Mouse (Mus musculus) forebrain, embryonic 15.5 days (tissue): ENCODE results near the gene Entpd7. TPM values are rescaled to one million over a fixed set of nuclear protein-coding genes. Genes with fewer than 3 reads are reported as not detected.

Experiments used
- ATAC-seq: fragments of 200-750 bp; cut with Nextera tagmentation; replicated peaks from 2 replicates; pipeline ENCODE4 v1.8.0; 2017; ENCODE audit warnings: mild to moderate bottlenecking, moderate TSS enrichment, moderate library complexity
- H3K27ac ChIP-seq: fragments of 300-500 bp; sonication (generic); replicated peaks from 2 replicates; pipeline ENCODE4 v1.5.1; 2015; ENCODE audit warnings: mild to moderate bottlenecking, inconsistent platforms
- H3K27me3 ChIP-seq: fragments of 300-500 bp; sonication (generic); 2 replicates; pipeline ENCODE4 v1.6.1; 2015; ENCODE audit warnings: inconsistent platforms
- H3K36me3 ChIP-seq: fragments of 300-500 bp; sonication (generic); 2 replicates; pipeline ENCODE4 v1.6.1; 2015; ENCODE audit warnings: mild to moderate bottlenecking, inconsistent platforms
- H3K4me1 ChIP-seq: fragments of 300-500 bp; sonication (generic); 2 replicates; pipeline ENCODE4 v1.6.1; 2015; ENCODE audit warnings: inconsistent platforms
- H3K4me2 ChIP-seq: fragments of 300-500 bp; sonication (generic); replicated peaks from 2 replicates; pipeline ENCODE4 v1.6.1; 2015; ENCODE audit warnings: mild to moderate bottlenecking, inconsistent platforms
- H3K4me3 ChIP-seq: fragments of 300-500 bp; sonication (generic); 2 replicates; pipeline ENCODE4 v1.5.1; 2015; ENCODE audit warnings: mild to moderate bottlenecking, inconsistent platforms
- H3K9ac ChIP-seq: fragments of 300-500 bp; sonication (generic); replicated peaks from 2 replicates; pipeline ENCODE4 v1.6.1; 2015; ENCODE audit warnings: mild to moderate bottlenecking, inconsistent platforms
- H3K9me3 ChIP-seq: fragments of 300-500 bp; sonication (generic); 2 replicates; pipeline ENCODE4 v1.6.1; 2016; ENCODE audit warnings: inconsistent platforms
- WGBS: fragments of 180-500 bp; shearing (Covaris S2); methylation state at CpG from one replicate; pipeline ENCODE4 v1.1.7; 2015; ENCODE audit warnings: mixed read lengths; 5-methylcytosine and 5-hydroxymethylcytosine counted together
- polyA plus RNA-seq: library from polyadenylated mRNA; unstranded; fragments of >200 nt; fragmentation: Nextera tagmentation; extraction: Ambion mirVana; gene quantifications from 2 replicates; pipeline ENCODE4 v1.2.1, GENCODE M21; 2015

Entpd7 gene
- polyA plus RNA-seq, 1 experiment from 2014 or later, result 8.2 TPM

DNA sequence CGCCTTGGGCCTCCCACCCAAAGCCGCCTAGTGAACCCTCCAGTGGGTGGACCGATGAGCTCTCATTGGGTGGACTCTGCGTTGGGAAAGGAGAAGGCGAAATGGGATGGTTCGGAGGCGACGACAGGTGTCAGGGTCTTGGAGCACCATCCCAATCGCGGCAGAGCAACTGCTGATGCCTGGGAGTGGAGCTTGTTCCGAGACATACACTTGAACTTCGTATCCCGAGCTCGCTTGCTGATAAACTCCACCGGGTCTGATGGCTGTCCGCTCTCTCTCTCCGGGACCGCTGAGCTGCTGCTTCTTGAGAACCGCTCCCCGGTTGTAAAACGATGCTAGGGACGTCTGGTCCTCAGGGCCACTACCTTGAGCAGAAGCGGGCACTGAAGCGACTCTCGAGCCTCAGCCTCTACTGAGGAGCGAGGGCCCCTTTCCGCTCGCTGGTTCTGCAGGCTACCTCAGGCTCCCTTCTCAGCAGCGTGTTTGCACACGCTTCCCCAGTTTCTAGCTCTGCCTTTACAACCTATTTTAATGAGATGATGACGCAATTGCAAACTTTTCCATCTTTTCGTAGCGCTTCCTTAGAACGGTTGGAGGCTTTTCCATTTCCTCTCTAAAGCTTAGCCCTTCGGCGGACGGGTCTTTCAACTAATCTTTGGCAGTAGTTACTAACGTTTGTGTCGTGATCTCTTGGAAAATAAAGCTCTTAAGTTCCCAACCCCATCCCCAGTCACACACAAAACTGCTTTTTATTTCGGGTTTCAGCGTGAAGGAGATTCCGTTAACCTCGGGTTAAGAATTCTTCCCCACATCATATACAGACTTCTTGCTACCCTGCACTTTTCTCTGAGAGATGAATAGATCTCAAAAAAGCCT, 13.7 kb upstream of the Entpd7 start:
- H3K36me3 ChIP-seq, result no peaks in the 10 kb centered on the region
- no peaks in the 10 kb centered on the region for H3K9me3 ChIP-seq
- no peaks in the 10 kb centered on the region for H3K27me3 ChIP-seq
- peaks cover 28% of the 10 kb centered on the region for H3K4me1 ChIP-seq
- peak overlapping the region; percentile 91 for H3K4me2 ChIP-seq
- H3K9ac ChIP-seq, result peak overlapping the region; percentile 73
- peak overlapping the region; percentile 94 for H3K4me3 ChIP-seq
- WGBS, result 1% methylated on average over 43 of the region's 43 CpGs
- peak overlapping the region; percentile 99 for H3K27ac ChIP-seq
- peak; percentile 9 for ATAC-seq

DNA sequence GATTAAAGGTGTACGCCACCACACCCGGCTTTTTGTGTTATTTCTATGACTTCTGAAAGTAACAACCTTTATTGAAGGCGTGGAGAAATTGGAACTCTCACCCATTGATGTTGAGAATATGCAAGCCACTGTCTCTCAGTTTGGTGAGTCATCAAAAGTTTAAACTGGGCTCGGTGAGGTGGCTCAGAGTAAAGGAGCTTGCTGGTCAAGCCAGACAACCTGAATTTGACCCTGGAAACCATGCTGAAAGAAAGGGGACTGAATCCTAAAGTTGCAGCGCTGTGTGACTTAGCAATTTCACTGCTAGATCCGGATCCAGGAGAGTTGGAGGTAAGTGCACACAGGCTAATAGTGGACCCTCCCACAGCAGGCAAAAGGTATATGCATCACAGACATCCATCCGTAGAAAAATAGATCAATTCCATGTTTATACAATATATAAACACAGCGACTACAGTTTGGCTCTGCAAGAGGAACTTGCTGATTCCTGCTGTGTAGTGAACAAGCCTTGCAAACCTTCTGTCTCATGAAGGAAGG, 10.9 kb upstream of the Entpd7 start:
- no peak overlapping the region for H3K27ac ChIP-seq
- no peak for ATAC-seq
- H3K4me3 ChIP-seq, result no peak overlapping the region
- 86% methylated on average over 8 of the region's 8 CpGs for WGBS
- no peak overlapping the region for H3K4me2 ChIP-seq
- H3K36me3 ChIP-seq, result no peaks in the 10 kb centered on the region
- H3K9ac ChIP-seq, result no peak overlapping the region
- no peaks in the 10 kb centered on the region for H3K9me3 ChIP-seq
- H3K4me1 ChIP-seq, result peaks cover 15% of the 10 kb centered on the region
- no peaks in the 10 kb centered on the region for H3K27me3 ChIP-seq

DNA sequence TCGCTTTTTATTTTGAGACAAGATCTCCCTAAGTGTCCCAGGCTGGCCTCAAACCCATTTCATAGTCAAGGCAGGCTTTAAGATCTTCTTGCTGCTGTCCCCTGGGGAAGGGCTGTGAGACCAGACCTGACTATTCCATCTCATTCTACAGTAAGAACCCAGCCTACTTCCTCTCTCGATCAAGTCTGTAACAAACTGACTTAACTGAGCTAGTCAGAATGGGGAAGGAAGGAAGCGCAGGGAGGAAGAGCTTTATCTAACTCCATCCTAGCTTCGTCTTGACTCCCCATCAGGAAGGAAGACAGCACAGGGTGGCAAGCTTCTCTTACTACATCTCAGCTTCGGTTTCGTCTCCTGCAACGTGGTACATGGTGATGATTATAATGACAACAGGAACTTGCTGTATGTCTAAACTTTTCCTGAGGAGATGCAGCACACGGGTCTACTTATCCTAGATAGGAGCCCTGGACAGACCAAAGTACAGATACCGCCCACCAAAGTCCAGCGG, 9.9 kb upstream of the Entpd7 start:
- peaks cover 10% of the 10 kb centered on the region for H3K4me1 ChIP-seq
- H3K9me3 ChIP-seq, result no peaks in the 10 kb centered on the region
- no peak overlapping the region for H3K4me3 ChIP-seq
- no peak for ATAC-seq
- no peak overlapping the region for H3K27ac ChIP-seq
- H3K27me3 ChIP-seq, result no peaks in the 10 kb centered on the region
- H3K9ac ChIP-seq, result no peak overlapping the region
- 85% methylated on average over 10 of the region's 10 CpGs for WGBS
- H3K36me3 ChIP-seq, result no peaks in the 10 kb centered on the region
- no peak overlapping the region for H3K4me2 ChIP-seq

DNA sequence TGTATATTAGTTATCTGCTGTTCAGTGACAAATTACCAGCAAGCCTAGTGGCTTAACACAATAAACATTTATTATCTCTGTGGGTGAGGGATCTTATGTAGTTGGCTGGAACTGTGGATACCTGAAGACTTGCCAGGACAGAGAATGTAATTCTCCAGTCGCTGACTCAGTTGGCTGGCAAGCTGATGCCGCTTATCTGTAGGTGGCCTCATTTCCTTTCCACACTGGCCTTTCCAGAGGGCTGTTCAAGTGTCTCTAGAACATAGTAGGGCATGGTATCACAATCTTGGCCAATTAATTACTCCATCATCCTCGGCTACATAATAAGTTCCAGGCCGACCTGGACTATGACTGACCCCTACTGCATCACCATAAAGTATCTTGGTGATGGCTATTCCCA, 7.9 kb upstream of the Entpd7 start:
- no peak for ATAC-seq
- H3K36me3 ChIP-seq, result no peaks in the 10 kb centered on the region
- no peaks in the 10 kb centered on the region for H3K9me3 ChIP-seq
- H3K4me1 ChIP-seq, result peaks cover 2% of the 10 kb centered on the region
- H3K27me3 ChIP-seq, result no peaks in the 10 kb centered on the region
- H3K4me2 ChIP-seq, result no peak overlapping the region
- WGBS, result 87% methylated on average over 4 of the region's 4 CpGs
- no peak overlapping the region for H3K9ac ChIP-seq
- H3K4me3 ChIP-seq, result no peak overlapping the region
- no peak overlapping the region for H3K27ac ChIP-seq

DNA sequence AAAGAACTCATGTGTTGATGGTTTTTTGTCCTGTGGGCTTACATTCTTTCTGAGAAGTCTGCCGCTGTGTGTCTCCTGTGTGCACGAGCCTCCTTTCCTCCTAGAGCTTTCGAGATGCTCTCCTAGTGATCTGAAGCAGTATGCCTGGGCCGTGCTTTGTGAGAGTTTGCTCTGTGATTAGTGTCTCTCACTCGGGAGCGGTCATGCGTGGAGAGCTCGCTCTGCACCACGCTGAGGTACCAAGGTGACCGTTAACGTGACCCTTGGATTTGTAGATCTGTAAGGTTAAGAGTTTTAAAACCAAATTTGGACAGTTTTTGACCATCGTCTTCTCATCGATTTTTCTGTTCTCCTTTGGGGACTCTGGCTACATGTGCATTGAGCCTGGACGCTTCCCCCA, 3.3 kb downstream of the Entpd7 start:
- no peak for ATAC-seq
- Histone ChIP-seq H3K27me3 (no peaks in the 10 kb centered on the region), H3K4me2 (no peak overlapping the region), H3K36me3 (0 out of 2 replicates have a peak, but pooled peaks cover 2% of the 10 kb centered on the region), H3K9ac (no peak overlapping the region), H3K9me3 (no peaks in the 10 kb centered on the region), H3K27ac (no peak overlapping the region), H3K4me3 (no peak overlapping the region), H3K4me1 (peaks cover 28% of the 10 kb centered on the region)
- 56% methylated on average over 14 of the region's 14 CpGs for WGBS

DNA sequence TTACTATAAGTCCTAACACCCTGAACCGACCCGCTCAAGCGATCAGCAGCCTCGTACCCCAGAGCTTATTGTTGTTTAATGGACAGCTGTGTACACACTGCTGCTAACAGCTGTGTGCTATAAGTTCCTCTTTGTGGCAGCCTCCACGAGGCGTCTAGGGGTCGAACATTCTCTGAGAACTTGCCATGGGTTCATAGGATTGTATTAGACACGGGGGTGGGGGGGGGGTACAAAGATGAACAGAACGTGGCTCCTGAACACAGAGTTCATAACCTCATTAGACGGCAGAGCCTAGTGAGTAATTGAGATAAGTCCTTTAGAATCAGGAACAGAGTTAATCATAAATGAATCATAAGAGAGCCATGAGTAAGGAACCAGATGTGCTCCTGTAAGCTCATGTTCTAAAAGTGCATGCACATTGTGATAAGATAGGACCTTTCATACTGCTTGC, 6.1 kb downstream of the Entpd7 start:
- Histone ChIP-seq H3K4me2 (no peak overlapping the region), H3K4me3 (no peak overlapping the region), H3K27me3 (no peaks in the 10 kb centered on the region), H3K27ac (no peak overlapping the region), H3K36me3 (peaks cover 6% of the 10 kb centered on the region; the same call in 1 of the 2 replicates), H3K4me1 (peaks cover 23% of the 10 kb centered on the region), H3K9ac (no peak overlapping the region), H3K9me3 (no peaks in the 10 kb centered on the region)
- WGBS, result 53% methylated on average over 10 of the region's 10 CpGs
- ATAC-seq, result no peak

DNA sequence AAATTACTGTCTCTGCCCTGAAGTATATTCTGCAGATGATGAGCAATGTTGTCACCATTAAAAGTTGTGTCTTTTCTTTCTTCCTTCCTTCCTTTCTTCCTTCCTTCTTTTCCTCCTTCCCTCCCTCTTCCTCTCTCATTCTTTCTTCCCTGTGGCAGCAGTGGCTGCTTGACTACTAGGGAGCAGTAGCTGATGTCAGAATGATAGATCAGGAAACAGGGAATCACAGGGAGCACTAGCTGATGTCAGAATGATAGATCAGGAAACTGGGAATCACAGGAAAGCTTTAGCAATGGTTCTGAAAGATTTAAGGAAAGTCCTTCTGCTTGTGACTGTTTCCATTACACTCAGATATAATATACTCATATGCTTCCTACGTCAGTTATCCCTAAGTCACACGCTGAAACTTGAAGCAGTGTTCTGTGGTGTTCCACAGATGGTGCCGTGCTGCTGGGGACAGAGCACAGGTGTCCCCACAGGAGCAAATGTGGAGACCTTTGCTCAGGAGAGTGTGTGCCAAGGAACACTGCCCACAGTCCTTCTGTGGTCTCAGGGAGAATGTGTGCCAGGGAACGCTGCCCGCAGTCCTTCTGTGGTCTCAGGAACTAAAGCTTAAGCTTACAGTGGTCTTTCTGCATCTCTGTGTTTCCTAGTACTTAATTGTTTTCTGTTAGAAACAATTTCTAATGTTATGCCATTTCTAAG, 8.3 kb downstream of the Entpd7 start:
- WGBS, result 90% methylated on average over 5 of the region's 5 CpGs

DNA sequence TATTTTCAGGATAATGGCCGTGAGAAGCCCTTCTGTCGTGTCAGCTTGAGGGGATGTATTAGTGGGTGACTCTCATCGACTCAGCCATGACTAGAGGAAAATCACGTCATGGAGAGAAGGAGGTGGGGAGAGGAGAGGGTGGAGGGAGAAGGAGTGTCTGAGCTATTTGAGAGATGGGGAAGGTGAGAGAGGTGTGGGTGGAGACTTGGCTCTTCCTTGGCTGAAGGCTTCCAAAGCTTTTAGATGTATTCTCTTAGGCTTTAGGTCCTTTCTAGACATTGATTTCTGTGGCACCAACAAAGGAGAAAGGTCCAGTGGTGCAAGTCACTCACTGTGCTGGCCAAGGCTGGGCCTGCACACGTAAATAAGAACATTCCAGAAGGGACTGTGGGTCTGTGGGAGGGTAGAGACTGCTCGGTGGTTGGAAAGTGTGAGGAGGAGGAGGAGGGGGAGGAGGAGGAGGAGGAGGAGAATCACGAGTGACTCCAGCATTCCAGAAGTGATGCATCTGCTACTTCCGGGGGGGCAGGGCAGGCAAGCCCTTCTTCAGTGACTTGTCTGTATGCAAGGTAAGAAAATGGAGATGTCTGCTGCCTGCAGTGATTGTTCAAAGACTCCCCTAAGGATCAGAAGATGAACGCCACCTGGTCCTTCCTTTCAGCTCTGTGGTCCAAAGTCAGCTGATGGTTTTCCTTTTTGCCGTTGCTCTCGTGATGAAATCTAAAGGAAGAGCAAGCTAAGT, 9.7 kb downstream of the Entpd7 start:
- no peak overlapping the region for H3K4me3 ChIP-seq
- H3K4me2 ChIP-seq, result no peak overlapping the region
- no peak for ATAC-seq
- 80% methylated on average over 11 of the region's 11 CpGs for WGBS
- no peak overlapping the region for H3K9ac ChIP-seq
- H3K9me3 ChIP-seq, result no peaks in the 10 kb centered on the region
- peaks cover 5% of the 10 kb centered on the region; the same call in 1 of the 2 replicates for H3K4me1 ChIP-seq
- no peak overlapping the region for H3K27ac ChIP-seq
- peaks cover 19% of the 10 kb centered on the region for H3K36me3 ChIP-seq
- no peaks in the 10 kb centered on the region for H3K27me3 ChIP-seq

More for the DNA sequence above, 8.3 kb downstream of the Entpd7 start:
- Histone ChIP-seq H3K27me3 (no peaks in the 10 kb centered on the region), H3K4me3 (no peak overlapping the region), H3K9me3 (no peaks in the 10 kb centered on the region), H3K27ac (no peak overlapping the region), H3K4me1 (peaks cover 11% of the 10 kb centered on the region), H3K9ac (no peak overlapping the region), H3K4me2 (no peak overlapping the region), H3K36me3 (peaks cover 11% of the 10 kb centered on the region; the same call in 1 of the 2 replicates)
- no peak for ATAC-seq

DNA sequence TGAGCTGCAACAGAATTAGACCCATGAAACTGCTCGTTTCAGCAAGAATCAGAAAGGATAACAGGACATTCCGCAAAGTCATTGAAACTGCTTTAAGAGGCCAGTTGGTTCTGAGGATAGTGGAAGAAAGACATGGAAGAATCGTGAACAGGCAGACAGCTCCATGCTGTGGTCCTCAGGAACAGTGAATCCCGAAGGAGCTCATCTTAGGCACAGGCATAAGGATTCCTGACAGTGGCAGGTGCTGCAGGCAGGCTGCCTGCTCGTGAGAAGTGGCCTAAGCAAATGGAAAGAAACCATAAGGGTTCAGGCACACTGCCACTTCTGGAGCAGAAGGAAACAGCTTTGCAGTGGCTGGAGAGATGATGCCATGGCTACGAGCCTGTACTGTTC, 10.3 kb downstream of the Entpd7 start:
- Histone ChIP-seq H3K4me1 (0 out of 2 replicates have a peak, but pooled peaks cover 3% of the 10 kb centered on the region), H3K9me3 (no peaks in the 10 kb centered on the region), H3K27ac (no peak overlapping the region), H3K36me3 (peaks cover 23% of the 10 kb centered on the region), H3K4me3 (no peak overlapping the region), H3K27me3 (no peaks in the 10 kb centered on the region), H3K4me2 (no peak overlapping the region), H3K9ac (no peak overlapping the region)
- 84% methylated on average over 6 of the region's 6 CpGs for WGBS
- no peak for ATAC-seq

DNA sequence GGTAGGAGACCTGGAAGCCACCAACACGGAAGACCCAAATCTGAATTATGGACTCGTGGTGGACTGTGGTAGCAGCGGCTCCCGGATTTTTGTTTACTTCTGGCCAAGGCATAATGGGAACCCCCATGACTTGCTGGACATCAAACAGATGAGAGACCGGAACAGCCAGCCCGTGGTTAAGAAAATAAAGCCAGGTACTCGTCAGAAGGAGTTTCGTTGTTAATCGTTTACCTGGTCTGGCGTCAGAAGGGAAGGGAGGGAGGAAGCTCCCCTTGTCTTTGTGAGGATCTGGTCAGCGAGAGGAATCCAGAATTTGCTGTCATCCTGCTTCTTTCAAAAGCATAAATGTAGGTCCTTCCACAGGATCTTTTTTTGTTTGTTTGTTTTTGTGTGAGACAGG, 14.7 kb downstream of the Entpd7 start:
- peaks cover 56% of the 10 kb centered on the region for H3K36me3 ChIP-seq
- H3K27ac ChIP-seq, result no peak overlapping the region
- H3K9ac ChIP-seq, result no peak overlapping the region
- H3K4me3 ChIP-seq, result no peak overlapping the region
- WGBS, result 90% methylated on average over 11 of the region's 11 CpGs
- no peak overlapping the region for H3K4me2 ChIP-seq
- no peak for ATAC-seq
- H3K27me3 ChIP-seq, result no peaks in the 10 kb centered on the region
- no peaks in the 10 kb centered on the region for H3K4me1 ChIP-seq
- no peaks in the 10 kb centered on the region for H3K9me3 ChIP-seq

DNA sequence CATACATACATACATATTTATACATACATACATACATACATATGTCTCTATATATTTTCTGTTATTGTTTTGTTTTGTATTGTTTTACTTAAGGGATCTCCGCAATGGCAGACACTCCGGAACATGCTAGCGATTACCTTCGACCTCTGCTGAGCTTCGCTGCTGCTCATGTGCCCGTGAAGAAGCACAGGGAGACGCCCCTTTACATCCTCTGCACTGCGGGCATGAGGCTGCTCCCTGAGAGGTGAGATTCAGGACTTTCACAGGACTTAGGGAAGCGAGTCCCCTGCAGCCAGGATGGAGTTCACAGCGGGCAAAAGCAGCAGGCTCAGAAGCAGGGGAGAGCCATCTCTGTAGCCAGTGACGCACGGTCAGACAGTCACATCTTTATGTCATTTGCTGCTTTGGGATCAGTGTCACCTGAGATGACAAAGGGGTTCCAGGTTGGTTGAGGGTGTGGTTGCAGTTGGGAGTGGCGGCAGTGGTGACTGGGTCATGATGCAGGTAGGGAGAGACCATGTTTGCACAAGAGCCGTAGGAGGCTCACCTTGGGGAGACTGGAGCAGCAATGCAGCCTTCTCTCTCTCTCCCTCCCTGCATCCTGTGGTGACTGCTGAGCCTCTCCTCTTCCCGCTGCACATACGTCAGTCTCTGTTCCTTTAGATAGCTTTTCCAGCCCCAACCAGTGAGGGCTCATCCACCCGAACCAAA, 15.5 kb downstream of the Entpd7 start:
- H3K4me1 ChIP-seq, result no peaks in the 10 kb centered on the region
- no peaks in the 10 kb centered on the region for H3K9me3 ChIP-seq
- no peak overlapping the region for H3K4me3 ChIP-seq
- no peaks in the 10 kb centered on the region for H3K27me3 ChIP-seq
- 89% methylated on average over 17 of the region's 17 CpGs for WGBS
- ATAC-seq, result no peak
- H3K27ac ChIP-seq, result no peak overlapping the region
- peaks cover 55% of the 10 kb centered on the region for H3K36me3 ChIP-seq
- no peak overlapping the region for H3K9ac ChIP-seq
- no peak overlapping the region for H3K4me2 ChIP-seq
